In the genomic region with DNA sequence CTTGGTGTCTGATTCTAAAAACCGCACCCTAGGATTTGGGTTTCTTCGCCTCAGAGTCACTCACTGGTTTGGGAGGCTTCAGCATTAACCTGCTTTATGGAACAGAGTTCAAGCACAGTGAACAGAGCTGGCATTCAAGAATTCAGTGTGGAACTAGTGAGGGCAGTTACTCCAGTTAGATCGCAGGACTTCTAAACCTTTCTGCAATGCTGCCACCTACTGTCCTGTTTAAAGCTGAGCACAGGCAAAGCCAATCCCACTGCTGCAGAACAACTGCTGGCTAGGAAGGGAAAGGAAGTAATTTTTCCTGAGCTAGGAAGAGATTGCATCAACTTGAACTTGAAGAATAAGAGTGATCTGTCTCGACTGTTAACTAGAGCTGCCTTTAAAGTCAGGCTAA, we compare ENCODE assay signal across 9 mouse cellular contexts.
DNase-seq lines count a peak whose midpoint lies in the region; ATAC-seq and TF ChIP-seq lines count a peak whose summit lies in the region.
"Had no signal": no experiment of that assay in that cellular context is flagged by ENCODE, and none has a peak within 500 bp of the region (broad histone marks: within the 10 kb centered on the region; RNA-seq: fewer than 3 reads in every experiment).

No protein-coding gene starts in this region.

- no peaks in the 10 kb centered on the region for H3K27me3 ChIP-seq in forebrain, embryonic 10.5 days (ENCODE audit: poor library complexity, severe bottlenecking)
- H3K27me3 ChIP-seq in intestine, embryonic 14.5 days (replicated peaks; ENCODE audit: control insufficient read depth, insufficient read depth, low read length), result no peaks in the 10 kb centered on the region
- no peaks in the 10 kb centered on the region for H3K27me3 ChIP-seq in midbrain, embryonic 12.5 days
- H3K27me3 ChIP-seq: liver, embryonic 13.5 days had no signal

- H3K27ac ChIP-seq in forebrain, embryonic 10.5 days, result no peak overlapping the region
- H3K27ac ChIP-seq in intestine, embryonic 14.5 days (ENCODE audit: low read depth), result no peak overlapping the region
- no peak overlapping the region for H3K27ac ChIP-seq in left cerebral cortex, adult 2 months
- no peak overlapping the region for H3K27ac ChIP-seq in midbrain, embryonic 12.5 days (replicated peaks)
- H3K27ac ChIP-seq: liver, embryonic 13.5 days had no signal

- no peak overlapping the region for H3K4me3 ChIP-seq in forebrain, embryonic 10.5 days
- H3K4me3 ChIP-seq in intestine, embryonic 14.5 days (ENCODE audit: low read depth, low read length), result no peak overlapping the region
- H3K4me3 ChIP-seq in left cerebral cortex, adult 2 months, result no peak overlapping the region
- no peak overlapping the region for H3K4me3 ChIP-seq in midbrain, embryonic 12.5 days
- H3K4me3 ChIP-seq: liver, embryonic 13.5 days had no signal

- intact Hi-C loops in left cerebral cortex, adult 2 months (cut with DNase I), result no loop called here

- ATAC-seq in intestine, embryonic 14.5 days (replicated peaks; ENCODE audit: low FRiP score, low TSS enrichment, low read depth), result peak; percentile 75; the same call in 1 of the 2 replicates
- ATAC-seq in midbrain, embryonic 12.5 days (ENCODE audit: low FRiP score, low read depth), result peak; percentile 92

- no peaks in the 10 kb centered on the region for H3K36me3 ChIP-seq in forebrain, embryonic 10.5 days (replicated peaks)
- H3K36me3 ChIP-seq in intestine, embryonic 14.5 days (ENCODE audit: control insufficient read depth, insufficient read depth, low read length), result no peaks in the 10 kb centered on the region
- H3K36me3 ChIP-seq in midbrain, embryonic 12.5 days, result no peaks in the 10 kb centered on the region
- H3K36me3 ChIP-seq: liver, embryonic 13.5 days had no signal

- no peak overlapping the region for H3K4me2 ChIP-seq in intestine, embryonic 14.5 days (ENCODE audit: low read length)
- H3K4me2 ChIP-seq in midbrain, embryonic 12.5 days (replicated peaks), result no peak overlapping the region
- H3K4me2 ChIP-seq: liver, embryonic 13.5 days had no signal

- H3K4me1 ChIP-seq in forebrain, embryonic 10.5 days, result no peaks in the 10 kb centered on the region
- no peaks in the 10 kb centered on the region for H3K4me1 ChIP-seq in intestine, embryonic 14.5 days (replicated peaks; ENCODE audit: control insufficient read depth, insufficient read depth, low read length)
- H3K4me1 ChIP-seq in midbrain, embryonic 12.5 days, result no peaks in the 10 kb centered on the region
- H3K4me1 ChIP-seq: liver, embryonic 13.5 days had no signal

- WGBS in forebrain, embryonic 10.5 days, result 27% methylated on average over 4 of the region's 4 CpGs
- WGBS in intestine, embryonic 14.5 days, result 26% methylated on average over 4 of the region's 4 CpGs
- 25% methylated on average over 4 of the region's 4 CpGs for WGBS in midbrain, embryonic 12.5 days

- no peak overlapping the region for H3K9ac ChIP-seq in intestine, embryonic 14.5 days (ENCODE audit: low read length)
- H3K9ac ChIP-seq in midbrain, embryonic 12.5 days (replicated peaks), result no peak overlapping the region
- H3K9ac ChIP-seq: liver, embryonic 13.5 days had no signal

- peak; percentile 76 for TF ChIP-seq CTCF in left cerebral cortex, adult 2 months (IDR thresholded peaks at IDR 0.05)

- peak; percentile 38 for DNase-seq in gastrocnemius, adult 18-20 months (ENCODE audit: low spot score)
- DNase-seq in gastrocnemius, adult 8-10 months (ENCODE audit: low spot score in 2 of 2), result no peak
- peak; percentile 77 for DNase-seq in brain, embryonic 18.5 days (ENCODE audit: low read depth, low spot score)
- DNase-seq in forebrain, embryonic 10.5 days (ENCODE audit: extremely low spot score, low spot score), result peak; percentile 40
- peak; percentile 65 for DNase-seq in intestine, embryonic 14.5 days (ENCODE audit: low spot score)
- peak; percentile 28 to 41 for DNase-seq in left cerebral cortex, adult 2 months (ENCODE audit: extremely low spot score in 1 of 2, low spot score in 2 of 2)
- DNase-seq in testis, postnatal 14 days (ENCODE audit: low spot score), result peak; percentile 5
- DNase-seq: liver, embryonic 13.5 days had no signal

- H3K9me3 ChIP-seq in forebrain, embryonic 10.5 days, result no peaks in the 10 kb centered on the region
- H3K9me3 ChIP-seq in intestine, embryonic 14.5 days (ENCODE audit: control insufficient read depth, low read length), result no peaks in the 10 kb centered on the region
- H3K9me3 ChIP-seq in midbrain, embryonic 12.5 days, result no peaks in the 10 kb centered on the region
- H3K9me3 ChIP-seq: liver, embryonic 13.5 days had no signal

Comparison
In these comparisons a context has a peak if more than half of its experiments do, and no peak if none do; other contexts are left out.
1. DNase-seq: peak in gastrocnemius, adult 18-20 months (single experiment), brain, embryonic 18.5 days (single experiment), forebrain, embryonic 10.5 days (single experiment), intestine, embryonic 14.5 days (single experiment), left cerebral cortex, adult 2 months (2 of 2) and testis, postnatal 14 days (single experiment); none in gastrocnemius, adult 8-10 months (0 of 2).